Mouse (Mus musculus): ENCODE data around the gene Tmtc2.

DNA sequence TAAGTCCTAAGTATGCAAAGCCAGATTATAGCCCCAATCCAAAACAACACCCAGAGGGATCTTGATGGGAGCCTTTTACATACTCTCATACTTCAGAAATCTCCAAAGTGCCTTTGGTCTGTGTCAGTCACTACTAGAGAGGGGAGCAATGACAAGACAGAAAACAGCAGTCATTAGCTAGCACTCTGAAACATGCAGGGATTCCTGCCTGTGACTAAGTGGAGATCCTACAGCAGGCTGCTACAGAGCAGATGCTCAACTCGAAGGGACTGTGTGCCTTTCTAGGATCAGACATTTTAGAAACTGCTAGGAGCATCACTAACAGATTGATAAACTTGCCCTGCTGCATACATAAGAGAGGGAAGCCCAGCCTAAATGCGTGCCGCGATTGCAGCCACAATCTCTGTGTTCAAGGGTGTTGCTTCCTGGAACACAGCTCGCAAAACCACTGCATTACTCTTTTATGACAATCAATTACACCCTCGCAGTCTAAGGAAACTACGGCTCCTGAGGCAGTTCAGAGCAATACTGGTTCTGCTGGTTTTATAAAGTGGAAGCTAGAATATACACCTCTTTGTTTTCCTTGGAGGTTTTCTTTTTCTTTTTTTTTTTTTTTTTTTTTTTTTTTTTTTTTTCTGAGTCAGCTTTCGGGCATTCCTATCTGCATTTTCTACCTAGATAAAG is 50.7 kb downstream of the Tmtc2 start:
- TF ChIP-seq CTCF (IDR thresholded peaks at IDR 0.05; ENCODE audit: low read depth): no peak
- TF ChIP-seq EP300 (IDR thresholded peaks at IDR 0.05; ENCODE audit: low read depth): no peak
